Mouse (Mus musculus) CD4-positive, CD25-positive, alpha-beta regulatory T cell, adult 2 months (primary cell): ENCODE results near the gene Wee2.

Experiments
- DNase-seq: peaks from one replicate; pipeline ENCODE4 v3.0.0-alpha.2; 2012; ENCODE audit warnings: low read depth, low spot score

The Wee2 gene

DNA sequence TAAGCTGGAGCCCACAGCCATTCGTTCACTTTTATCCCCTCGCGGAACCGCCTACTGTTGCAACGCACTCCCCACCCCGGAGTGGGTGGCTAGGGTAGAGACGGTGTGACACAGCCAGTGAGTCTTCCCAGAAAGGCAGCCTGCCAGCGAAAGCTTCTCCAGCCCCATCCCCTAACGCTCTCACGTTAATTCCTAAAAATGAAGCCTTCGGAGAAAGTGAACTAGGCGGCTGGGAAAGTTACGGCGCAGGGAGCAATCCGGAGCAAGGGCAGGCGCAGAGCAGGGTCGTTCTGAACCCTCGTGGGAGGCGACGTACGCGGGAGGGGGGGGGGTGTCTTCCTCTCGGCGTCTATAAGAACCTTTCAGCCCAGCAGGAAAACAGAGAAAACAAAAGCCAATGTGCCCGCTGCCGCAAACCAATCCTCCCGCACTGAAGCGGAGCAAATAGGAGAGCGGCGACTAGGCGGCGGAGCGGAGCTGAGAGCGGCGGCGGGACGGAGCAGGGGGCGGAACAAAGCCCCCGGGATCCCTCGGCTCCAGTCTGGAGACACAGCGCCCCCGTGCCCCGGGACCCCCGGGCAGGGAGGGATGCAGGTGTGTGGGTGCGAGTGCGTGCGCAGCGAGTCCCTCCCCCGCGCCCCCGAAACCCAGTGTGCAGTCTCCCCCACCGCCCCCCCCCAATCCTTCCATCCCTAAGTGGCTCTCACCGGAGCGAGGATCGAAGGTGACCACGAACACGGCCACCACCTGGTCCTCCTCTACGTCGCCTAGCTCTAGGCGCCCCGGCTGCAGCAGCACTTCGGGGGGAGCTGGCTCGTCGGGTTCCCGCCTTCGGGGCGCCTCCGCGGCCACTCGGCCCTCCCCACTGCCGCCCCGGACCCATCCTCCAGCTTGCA is 3.5 kb upstream of the Wee2 start:
- DNase-seq = peak; percentile 60

DNA sequence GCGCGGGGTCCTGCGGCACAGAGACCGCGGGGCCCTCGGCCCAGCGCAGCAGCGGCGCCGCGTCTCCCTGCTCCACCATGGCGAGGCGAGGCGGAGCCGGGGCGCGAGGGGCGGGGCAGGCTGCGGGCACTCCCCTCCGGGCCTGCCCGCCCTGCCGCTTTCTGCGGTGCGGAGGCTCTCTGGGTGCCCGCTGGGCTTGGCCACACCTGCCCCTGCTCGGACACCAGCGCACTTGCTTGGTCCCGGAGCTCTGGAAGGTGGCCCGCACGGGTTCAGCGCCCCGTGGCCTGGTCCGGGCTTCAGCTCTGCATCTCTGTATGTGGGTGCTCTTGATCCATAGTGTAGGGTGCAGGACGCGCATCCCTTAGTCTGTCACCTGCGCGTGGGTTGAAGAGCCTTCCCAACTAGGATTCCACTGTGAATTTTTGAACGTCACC is 2.8 kb upstream of the Wee2 start, which contains the start of gene E330009J07Rik:
E330009J07Rik (minus strand) TSS at position 89 of the 437 bp plus-strand sequence.
- DNase-seq = peak; percentile 87

DNA sequence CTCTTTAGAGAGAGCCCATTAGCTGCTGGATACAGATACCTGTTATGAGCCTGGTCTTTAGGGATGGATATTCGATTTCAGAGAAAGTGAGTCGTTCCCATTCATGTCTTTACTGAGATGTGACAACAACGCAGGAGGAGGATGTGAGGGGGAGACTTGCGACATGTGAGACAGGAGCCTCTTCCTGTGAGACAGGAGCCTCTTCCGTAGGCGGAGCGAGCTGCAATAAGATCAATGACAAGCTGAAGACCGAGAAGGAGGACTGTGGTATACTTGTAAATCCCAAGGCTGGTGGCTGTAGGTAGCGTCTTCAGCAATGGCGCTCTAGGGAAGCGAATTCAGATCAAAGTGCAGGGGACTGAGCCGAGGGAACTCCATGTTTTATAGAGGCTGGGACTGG is 843 bp downstream of the Wee2 start:
- peak; percentile 83 for DNase-seq

DNA sequence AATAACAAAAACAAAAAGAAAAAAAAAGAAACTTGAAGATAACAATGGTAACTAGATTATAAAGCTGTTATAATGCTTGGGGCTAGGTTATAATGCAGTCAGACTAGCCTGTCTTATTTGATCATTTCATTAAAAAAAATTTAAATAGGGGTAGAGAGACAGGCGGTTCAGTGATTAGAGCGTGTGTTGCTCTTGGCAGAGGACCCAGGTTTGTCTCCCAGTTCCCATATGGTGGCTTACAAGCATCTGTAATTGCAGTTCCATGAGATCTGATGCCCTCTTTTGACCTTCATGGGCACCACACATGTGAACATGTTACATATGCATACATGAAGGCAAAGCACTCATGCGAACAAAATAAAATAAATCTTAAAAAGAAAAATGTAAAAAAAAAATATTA is 2.4 kb downstream of the Wee2 start:
- DNase-seq = no peak

DNA sequence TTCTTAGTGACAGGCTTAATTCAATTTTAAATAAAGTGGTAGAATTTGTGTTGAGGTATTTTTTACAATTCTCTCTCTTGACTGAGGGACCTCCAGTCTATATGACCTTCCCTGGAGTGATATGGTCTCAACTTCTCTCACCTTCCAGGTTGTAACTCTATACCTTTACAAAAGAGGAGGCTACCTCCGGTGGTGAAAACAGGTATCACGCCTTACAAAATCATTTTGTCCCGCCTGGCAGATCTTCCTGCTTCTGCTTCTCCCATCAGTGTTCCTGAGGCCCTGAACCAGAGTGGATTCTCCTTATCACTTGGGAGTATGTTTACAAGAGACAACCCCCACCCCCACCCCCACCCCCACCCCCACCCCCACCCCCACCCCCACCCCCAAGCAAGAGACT is 2.9 kb downstream of the Wee2 start:
- peak; percentile 52 for DNase-seq

DNA sequence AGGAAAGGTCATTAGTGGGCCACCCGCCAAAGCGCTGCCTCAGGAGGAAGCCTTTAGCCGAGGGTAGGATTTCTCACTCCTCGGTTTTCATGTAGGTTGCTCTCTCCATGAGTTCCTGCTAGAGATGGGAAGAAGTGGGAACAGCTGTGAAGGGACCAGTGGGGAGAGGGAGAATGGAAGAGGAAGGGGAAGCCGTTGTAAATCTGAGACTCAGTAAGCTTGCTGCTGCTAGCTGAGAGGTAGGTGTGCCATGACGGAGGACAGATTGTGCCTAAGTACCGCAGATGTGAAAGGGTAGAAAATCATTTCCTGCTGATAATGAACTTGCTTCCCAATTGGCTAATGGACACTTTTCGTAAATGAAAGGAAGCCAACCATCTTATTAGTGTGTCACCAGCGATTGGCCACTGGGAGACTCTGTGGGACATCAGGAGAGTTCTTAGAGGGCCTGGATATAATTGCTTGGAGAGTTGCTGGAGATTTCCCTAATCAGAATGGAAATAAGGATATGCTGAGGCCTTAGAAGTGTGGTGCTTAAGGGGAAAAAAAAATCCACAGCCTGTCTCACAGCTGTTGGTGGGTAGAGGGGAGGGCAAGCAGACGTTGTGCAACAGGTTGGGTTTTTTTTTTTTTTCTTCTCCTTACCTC is 4.5 kb downstream of the Wee2 start:
- no peak for DNase-seq

DNA sequence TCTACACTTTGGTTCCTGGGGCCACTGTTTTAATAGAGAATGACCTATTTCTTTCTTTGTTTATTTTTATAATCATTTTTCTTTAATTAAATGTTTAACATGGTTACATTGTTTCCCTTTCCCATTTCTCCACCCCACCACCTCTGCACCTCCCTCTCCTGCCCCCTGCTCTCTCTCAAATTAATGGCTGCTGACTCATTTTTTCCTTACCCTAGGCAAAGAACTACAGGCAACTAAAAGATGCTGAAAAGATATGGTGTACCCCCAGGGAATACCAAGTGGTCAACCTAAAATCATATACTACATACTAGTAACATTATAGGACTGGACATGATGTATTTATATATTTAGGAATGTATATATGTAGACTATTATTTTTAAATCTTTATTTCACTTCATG is 9.7 kb downstream of the Wee2 start:
- no peak for DNase-seq

DNA sequence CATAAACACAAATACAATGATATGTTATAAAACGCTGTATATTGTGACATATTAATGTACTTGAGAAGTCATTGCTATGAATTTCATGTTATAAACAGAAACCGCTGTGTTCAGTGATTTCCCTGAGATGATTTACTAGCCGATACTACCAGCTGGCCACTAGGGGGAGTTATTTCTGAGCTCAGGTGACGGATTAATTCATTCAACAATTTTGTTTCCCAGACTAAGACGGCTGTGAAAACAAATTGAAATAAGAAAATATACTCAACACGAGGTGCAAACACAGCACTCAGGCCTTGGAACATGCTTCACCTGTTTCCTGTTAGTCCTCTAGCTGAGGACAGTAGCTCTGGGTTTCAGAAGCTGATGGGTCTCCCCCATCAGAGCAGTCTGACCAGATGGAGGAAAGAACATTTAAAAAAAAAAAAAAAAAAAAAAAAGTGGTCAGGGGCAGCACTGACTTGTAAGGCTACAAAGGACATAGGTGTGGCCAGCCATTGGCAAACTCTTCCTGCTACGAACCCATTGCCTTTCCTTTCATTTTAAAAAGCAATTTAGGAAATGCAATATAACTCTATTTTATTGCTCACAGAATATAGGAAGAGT is 15.7 kb downstream of the Wee2 start:
- DNase-seq = peak; percentile 57

DNA sequence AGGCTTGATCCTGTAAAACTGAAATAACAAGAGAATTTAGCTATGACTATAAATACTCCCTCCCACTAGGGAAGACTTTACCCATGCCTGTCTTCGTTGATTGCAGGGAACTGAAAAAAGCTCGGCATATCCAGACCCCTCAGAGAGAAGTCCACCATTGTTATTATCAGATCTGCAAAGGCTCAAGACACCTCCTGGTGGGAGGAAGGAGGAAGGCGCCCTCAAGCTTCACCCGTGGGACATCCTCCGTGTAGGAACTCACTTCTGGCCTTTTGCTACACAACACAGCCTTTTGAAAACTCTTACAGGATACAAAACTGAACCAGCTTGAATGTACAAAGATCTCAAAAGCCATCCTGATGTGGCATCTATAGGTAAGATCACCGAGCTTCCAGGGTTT is 26.8 kb downstream of the Wee2 start:
- peak; percentile 41 for DNase-seq

DNA sequence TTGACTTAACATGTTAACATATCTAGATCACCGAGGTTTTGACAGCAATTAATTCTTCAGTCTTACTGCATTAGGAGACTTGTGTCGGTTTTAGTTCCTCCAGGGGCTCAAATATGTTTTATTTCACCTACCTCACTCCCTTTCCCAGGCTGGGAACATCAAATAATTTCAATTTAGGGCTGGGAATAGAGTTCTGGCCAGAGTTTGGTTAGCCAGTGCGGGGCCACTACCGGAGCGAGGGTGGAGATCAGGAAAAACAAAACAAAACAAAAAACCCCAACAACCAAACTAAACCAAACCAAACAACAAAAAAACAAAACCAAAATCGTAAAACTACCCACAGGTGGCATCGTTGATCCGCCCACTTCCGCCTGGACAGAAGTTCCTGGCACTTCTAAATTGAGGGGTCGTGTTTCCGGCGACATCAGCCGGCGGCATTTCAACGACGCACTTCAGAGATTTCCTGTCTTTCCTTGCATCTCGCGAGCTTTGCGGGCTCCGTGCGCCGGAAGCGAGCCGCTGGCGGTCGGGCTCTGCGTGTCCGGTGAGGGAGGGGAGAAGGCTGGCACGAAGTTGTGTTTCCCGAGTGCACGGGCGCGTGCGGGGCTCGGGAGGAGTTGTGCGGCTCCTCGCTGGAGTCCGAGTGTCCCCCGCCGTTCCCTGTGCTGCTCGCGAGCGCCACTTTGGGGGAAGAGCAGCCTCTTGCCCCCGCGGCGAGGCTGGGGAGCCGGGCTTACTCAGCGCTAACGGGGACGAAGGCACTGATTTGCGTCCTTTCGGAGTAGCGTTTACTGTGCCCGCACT is 32.2 kb downstream of the Wee2 start, which contains the start of gene Ssbp1:
Ssbp1 (plus strand) TSS at position 437 of the 804 bp plus-strand sequence.
- DNase-seq = peak; percentile 96

DNA sequence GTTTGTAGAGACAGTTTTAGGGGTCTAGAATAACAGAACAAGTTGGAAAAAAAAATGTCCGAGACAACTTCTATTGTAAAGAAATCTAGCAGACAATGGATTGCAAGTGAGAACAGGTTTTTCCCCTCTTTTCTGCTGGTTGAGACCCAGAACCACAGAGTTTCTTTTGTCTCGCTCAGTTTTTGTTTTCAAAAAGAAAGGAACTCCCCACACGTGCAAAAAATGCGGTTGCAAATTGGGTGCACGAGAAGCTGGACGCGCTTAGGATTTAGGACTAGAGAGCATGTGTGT is 32.8 kb downstream of the Wee2 start:
- DNase-seq = no peak

DNA sequence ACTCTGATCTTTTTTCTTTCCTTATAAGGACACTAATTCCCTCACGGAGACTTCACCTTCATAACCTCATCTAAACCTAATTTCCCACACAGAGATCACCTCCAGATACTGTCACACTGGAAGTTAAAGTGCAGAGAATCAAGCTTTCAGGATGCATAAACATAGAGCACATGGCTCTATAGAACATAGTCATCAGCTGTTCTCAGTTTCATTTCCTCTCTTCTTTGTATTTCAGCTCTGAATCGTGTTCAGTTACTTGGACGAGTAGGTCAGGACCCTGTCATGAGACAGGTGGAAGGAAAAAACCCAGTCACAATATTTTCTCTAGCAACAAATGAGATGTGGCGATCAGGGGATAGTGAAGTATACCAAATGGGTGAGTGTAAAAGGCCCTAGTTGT is 37.2 kb downstream of the Wee2 start:
- no peak for DNase-seq

DNA sequence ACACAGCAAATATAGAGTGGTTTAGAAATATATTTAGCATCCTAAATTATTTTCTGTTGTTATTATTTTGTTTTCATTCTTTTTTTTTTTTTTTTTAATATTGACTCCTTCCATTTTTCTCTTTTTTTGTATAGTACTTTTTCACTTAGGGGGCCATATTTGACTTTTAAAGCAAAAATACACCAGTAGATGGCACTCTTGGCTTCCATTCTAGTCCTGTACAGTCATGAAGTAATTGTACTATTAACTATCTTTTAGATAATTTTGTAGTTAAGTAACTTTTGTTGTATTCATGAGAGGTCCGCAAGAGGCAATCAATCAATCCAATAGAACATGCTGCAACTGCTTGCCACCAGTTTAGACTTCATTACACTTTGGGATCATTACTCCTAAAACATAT is 40.8 kb downstream of the Wee2 start:
- DNase-seq = peak; percentile 56

DNA sequence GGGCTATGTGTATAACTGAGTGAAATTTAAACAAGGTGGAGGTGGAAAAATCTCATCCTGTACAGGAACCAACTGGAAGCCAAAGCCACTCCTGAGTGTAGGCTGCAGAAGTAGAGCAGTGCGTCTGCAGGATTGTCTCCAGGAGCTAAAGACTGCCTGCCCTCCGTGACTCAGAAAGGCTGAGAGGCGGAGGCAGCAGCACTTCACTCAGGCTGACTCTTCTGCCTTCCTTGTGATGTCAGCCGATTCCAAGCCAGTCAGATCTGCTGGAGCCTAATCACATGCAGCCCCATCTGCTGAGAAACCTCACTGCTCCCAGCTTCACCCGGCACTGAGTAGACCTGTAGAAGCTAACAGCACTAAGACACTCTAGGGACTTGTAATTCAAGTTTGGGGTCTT is 43.4 kb downstream of the Wee2 start:
- DNase-seq = no peak

DNA sequence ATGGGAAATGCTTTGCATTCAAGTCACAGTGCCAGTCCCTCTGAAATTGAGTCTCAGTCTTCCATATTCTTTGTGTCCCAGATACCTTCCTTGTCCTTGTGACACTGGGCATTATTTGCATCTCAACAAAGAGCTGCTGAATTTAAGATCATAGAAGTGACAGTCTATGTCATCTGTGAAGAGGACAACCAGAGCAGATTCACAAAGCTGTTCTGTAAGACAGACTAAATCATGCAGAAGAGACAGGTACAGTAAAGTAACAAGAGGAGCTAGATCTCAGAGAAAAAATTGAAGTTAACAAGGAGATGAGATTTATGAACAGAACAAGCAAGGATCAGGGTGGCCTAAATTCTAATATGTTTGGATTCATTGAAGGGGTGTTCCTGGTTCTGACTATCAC is 52.0 kb downstream of the Wee2 start, which contains the start of gene Tas2r137:
Tas2r137 (plus strand) TSS at position 301 of the 400 bp plus-strand sequence.
- no peak for DNase-seq

DNA sequence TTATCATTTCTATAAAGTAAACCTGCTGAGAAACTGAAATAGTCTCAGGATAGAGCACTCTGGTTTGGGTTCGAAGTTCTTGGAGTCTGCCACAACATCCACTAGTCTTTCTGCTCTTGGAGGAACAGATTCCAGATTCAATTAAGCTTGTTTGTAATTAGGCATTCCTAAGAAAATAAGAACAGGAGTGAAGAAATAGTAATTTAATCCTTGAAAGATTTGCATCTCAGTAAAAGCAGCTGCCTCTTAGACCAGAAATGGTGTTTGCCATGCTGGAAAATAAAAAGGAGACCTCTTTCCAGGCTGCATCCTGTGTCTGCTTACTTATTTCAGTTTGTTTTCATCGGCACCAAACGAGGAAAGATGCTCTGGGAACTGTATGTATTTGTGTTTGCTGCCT is 54.3 kb downstream of the Wee2 start, which contains the start of gene Tas2r108:
Tas2r108 (plus strand) TSS at position 301 of the 400 bp plus-strand sequence.
- DNase-seq = no peak
